Mouse (Mus musculus) hindbrain, embryonic 10.5 days (tissue): ENCODE measurements at regions not wholly inside any gene's neighbourhood (a gene's known extent, or its start where the extent isn't known, plus 50 kb on each side); places are given as distances from the start of the nearest gene placed in this dataset.
A peak's percentile ranks its signal among the peaks of the same experiment; 100 is the strongest.

Experiments
- DNase-seq: peaks from one replicate; pipeline ENCODE4 v3.0.0-alpha.2; 2017; ENCODE audit warnings: low spot score
- H3K27ac ChIP-seq: fragments of 300-500 bp; sonication (generic); 2 replicates; pipeline ENCODE4 v1.5.1; 2016; ENCODE audit warnings: mild to moderate bottlenecking, moderate library complexity
- H3K27me3 ChIP-seq: fragments of 300-500 bp; sonication (generic); 2 replicates; pipeline ENCODE4 v1.6.1; 2016; ENCODE audit warnings: mild to moderate bottlenecking; ENCODE audit not compliant: poor library complexity, insufficient read depth, severe bottlenecking
- H3K36me3 ChIP-seq: fragments of 300-500 bp; sonication (generic); 2 replicates; pipeline ENCODE4 v1.6.1; 2016; ENCODE audit warnings: mild to moderate bottlenecking, moderate library complexity
- H3K4me1 ChIP-seq: fragments of 300-500 bp; sonication (generic); replicated peaks from 2 replicates; pipeline ENCODE4 v1.6.1; 2016; ENCODE audit warnings: mild to moderate bottlenecking
- H3K4me3 ChIP-seq: fragments of 300-500 bp; sonication (generic); 2 replicates; pipeline ENCODE4 v1.5.1; 2016; ENCODE audit warnings: mild to moderate bottlenecking, moderate library complexity
- H3K9me3 ChIP-seq: fragments of 300-500 bp; sonication (generic); 2 replicates; pipeline ENCODE4 v1.6.1; 2016; ENCODE audit warnings: mild to moderate bottlenecking, moderate library complexity
- WGBS: fragments of 180-500 bp; shearing (Covaris S2); methylation state at CpG from one replicate; pipeline ENCODE4 v1.1.7; 2016; 5-methylcytosine and 5-hydroxymethylcytosine counted together

DNA sequence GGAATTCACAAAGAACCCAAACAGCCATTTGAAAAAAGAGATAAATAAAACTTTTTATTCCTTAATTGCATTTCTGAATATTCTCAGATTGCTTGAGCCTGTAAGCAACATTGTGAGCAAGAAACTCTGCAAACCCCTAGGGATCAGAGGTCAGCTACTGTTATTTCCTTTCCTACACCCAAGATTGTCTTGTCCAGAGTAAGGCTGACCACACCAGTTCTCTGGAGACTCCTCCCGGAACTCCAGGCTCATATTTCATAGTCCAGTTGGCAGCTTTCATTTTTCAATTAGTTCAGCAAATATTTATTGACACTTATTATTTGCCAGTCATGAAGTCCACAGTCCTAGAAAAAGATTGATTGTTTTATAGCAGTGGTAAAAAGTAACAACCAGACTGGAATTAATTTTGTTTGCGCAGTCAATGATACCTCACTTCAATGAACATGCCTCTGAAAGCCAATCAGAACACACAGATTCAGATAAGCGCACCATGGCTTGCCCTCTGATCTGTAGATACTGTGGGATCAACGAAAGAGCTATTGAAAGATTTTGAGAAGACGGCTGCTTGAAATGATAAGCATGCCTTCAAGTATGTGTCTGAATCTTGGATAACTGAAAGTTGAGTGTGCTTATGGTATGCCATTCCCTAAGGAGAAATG is 611.7 kb downstream of the Rapgef2 start:
- WGBS: 85% methylated on average over 5 of the region's 5 CpGs
- Histone ChIP-seq H3K9me3 (no peaks in the 10 kb centered on the region), H3K27me3 (no peaks in the 10 kb centered on the region), H3K36me3 (no peaks in the 10 kb centered on the region), H3K4me3 (no peak overlapping the region), H3K27ac (no peak overlapping the region), H3K4me1 (no peaks in the 10 kb centered on the region)
- DNase-seq: no peak

- H3K9me3 ChIP-seq: no peaks in the 10 kb centered on the region
- H3K36me3 ChIP-seq: no peaks in the 10 kb centered on the region
- H3K4me1 ChIP-seq: no peaks in the 10 kb centered on the region
- no peak overlapping the region for H3K27ac ChIP-seq
- H3K27me3 ChIP-seq: no peaks in the 10 kb centered on the region
- no peak for DNase-seq
- H3K4me3 ChIP-seq: no peak overlapping the region
Measured at GRCm38 (mm10) chr3:78668050-78668449, 618.3 kb downstream of the Rapgef2 start.

DNA sequence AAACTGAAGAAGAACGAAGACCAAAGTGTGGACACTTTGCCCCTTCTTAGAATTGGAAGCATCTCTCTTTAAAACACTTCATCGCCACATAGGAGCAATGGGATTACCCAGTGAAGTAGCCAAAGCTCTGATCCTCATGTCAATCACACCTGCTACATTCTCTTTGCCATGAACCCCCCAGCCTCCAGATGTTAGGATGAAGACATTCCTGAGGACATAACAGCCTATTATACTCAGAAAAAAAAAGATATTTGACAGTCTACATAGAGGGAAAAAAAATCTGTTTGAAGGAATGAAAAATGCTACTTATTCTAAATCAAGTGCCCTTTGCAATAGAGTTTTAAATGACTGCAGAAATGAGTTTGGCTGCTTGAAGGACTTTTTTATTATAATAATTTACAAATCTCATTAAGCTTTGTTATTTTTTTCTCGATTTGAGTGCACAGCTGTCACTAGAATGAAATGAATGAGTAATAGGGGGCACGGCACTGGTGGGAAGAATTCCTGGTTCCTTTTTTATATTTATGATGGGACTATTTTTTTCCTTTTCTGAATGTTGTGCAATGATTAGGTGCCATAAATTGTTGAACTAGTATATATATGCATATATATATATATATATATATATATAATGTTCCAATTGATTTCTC is 618.8 kb downstream of the Rapgef2 start:
- Histone ChIP-seq H3K4me1 (no peaks in the 10 kb centered on the region), H3K36me3 (no peaks in the 10 kb centered on the region), H3K27ac (no peak overlapping the region), H3K4me3 (no peak overlapping the region), H3K9me3 (no peaks in the 10 kb centered on the region), H3K27me3 (no peaks in the 10 kb centered on the region)
- WGBS: 82% methylated on average over 4 of the region's 4 CpGs
- no peak for DNase-seq

GRCm38 (mm10) chr3:78648115-78648514 is 638.2 kb downstream of the Rapgef2 start:
- H3K36me3 ChIP-seq: no peaks in the 10 kb centered on the region
- 92% methylated on average over 2 of the region's 2 CpGs for WGBS
- no peaks in the 10 kb centered on the region for H3K27me3 ChIP-seq
- no peak overlapping the region for H3K4me3 ChIP-seq
- no peak for DNase-seq
- no peaks in the 10 kb centered on the region for H3K9me3 ChIP-seq
- no peak overlapping the region for H3K27ac ChIP-seq
- no peaks in the 10 kb centered on the region for H3K4me1 ChIP-seq

DNA sequence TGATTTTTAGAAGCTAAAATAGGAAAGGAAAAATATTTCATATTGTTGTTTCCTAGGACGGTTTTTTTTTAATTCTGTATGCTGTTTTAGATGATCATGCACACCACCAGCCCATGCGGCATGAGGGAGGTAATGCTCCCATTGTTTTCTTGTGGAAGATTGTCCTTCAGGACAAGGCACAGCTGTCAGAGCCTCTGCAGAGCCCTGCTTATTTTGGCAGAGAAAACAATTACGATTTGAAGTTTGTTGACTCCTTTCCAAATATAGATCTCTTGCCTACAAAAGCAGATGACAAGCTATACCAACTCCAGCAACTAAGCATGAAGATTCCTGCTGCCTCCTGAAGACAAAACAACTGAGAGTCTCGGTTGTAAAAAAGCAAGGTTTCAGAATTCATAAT is 650.9 kb downstream of the Rapgef2 start:
- no peak overlapping the region for H3K27ac ChIP-seq
- no peak for DNase-seq
- 51% methylated on average over 4 of the region's 4 CpGs for WGBS
- H3K27me3 ChIP-seq: no peaks in the 10 kb centered on the region
- no peak overlapping the region for H3K4me3 ChIP-seq
- peaks cover 10% of the 10 kb centered on the region; the same call in 1 of the 2 replicates for H3K9me3 ChIP-seq
- peaks cover 4% of the 10 kb centered on the region; the same call in 1 of the 2 replicates for H3K4me1 ChIP-seq
- H3K36me3 ChIP-seq: no peaks in the 10 kb centered on the region

- Histone ChIP-seq H3K36me3 (no peaks in the 10 kb centered on the region), H3K27ac (no peak overlapping the region), H3K9me3 (no peaks in the 10 kb centered on the region), H3K4me1 (no peaks in the 10 kb centered on the region), H3K4me3 (no peak overlapping the region), H3K27me3 (no peaks in the 10 kb centered on the region)
- 45% methylated on average over 3 of the region's 3 CpGs for WGBS
- peak; percentile 15 for DNase-seq
Measured at GRCm38 (mm10) chr3:78618900-78619299, 667.4 kb downstream of the Rapgef2 start.

GRCm38 (mm10) chr3:78594718-78595236 is 691.5 kb downstream of the Rapgef2 start:
- WGBS: 23% methylated on average over 6 of the region's 6 CpGs
- DNase-seq: peak; percentile 55
- H3K36me3 ChIP-seq: no peaks in the 10 kb centered on the region
- no peak overlapping the region for H3K27ac ChIP-seq
- H3K4me1 ChIP-seq: peaks cover 11% of the 10 kb centered on the region
- H3K4me3 ChIP-seq: no peak overlapping the region
- H3K27me3 ChIP-seq: no peaks in the 10 kb centered on the region; the same call in 1 of the 2 replicates
- H3K9me3 ChIP-seq: no peaks in the 10 kb centered on the region

- Histone ChIP-seq H3K27me3 (no peaks in the 10 kb centered on the region; the same call in 1 of the 2 replicates), H3K36me3 (no peaks in the 10 kb centered on the region), H3K4me3 (no peak overlapping the region), H3K4me1 (peaks cover 11% of the 10 kb centered on the region), H3K27ac (no peak overlapping the region), H3K9me3 (no peaks in the 10 kb centered on the region)
- no peak for DNase-seq
- 76% methylated on average over 11 of the region's 11 CpGs for WGBS
Measured at GRCm38 (mm10) chr3:78594305-78594704, 692.0 kb downstream of the Rapgef2 start.

GRCm38 (mm10) chr3:78586639-78587038 is 699.7 kb downstream of the Rapgef2 start:
- Histone ChIP-seq H3K4me1 (no peaks in the 10 kb centered on the region), H3K4me3 (no peak overlapping the region), H3K9me3 (no peaks in the 10 kb centered on the region), H3K27ac (no peak overlapping the region), H3K36me3 (no peaks in the 10 kb centered on the region), H3K27me3 (no peaks in the 10 kb centered on the region)
- no peak for DNase-seq
- WGBS: 78% methylated on average over 1 of the region's 1 CpGs

- Histone ChIP-seq H3K4me3 (no peak overlapping the region), H3K36me3 (no peaks in the 10 kb centered on the region), H3K9me3 (no peaks in the 10 kb centered on the region), H3K4me1 (0 out of 2 replicates have a peak, but pooled peaks cover 3% of the 10 kb centered on the region), H3K27me3 (no peaks in the 10 kb centered on the region), H3K27ac (no peak overlapping the region)
- 14% methylated on average over 1 of the region's 1 CpGs for whole genome bisulfite sequencing
- peak; percentile 23 for DNase-seq
Measured at GRCm38 (mm10) chr3:78581868-78582267, 704.4 kb downstream of the Rapgef2 start.

- 62% methylated on average over 3 of the region's 3 CpGs for WGBS
- no peaks in the 10 kb centered on the region for H3K9me3 ChIP-seq
- no peak for DNase-seq
Measured at GRCm38 (mm10) chr3:78581100-78581499, 705.2 kb downstream of the Rapgef2 start.

DNA sequence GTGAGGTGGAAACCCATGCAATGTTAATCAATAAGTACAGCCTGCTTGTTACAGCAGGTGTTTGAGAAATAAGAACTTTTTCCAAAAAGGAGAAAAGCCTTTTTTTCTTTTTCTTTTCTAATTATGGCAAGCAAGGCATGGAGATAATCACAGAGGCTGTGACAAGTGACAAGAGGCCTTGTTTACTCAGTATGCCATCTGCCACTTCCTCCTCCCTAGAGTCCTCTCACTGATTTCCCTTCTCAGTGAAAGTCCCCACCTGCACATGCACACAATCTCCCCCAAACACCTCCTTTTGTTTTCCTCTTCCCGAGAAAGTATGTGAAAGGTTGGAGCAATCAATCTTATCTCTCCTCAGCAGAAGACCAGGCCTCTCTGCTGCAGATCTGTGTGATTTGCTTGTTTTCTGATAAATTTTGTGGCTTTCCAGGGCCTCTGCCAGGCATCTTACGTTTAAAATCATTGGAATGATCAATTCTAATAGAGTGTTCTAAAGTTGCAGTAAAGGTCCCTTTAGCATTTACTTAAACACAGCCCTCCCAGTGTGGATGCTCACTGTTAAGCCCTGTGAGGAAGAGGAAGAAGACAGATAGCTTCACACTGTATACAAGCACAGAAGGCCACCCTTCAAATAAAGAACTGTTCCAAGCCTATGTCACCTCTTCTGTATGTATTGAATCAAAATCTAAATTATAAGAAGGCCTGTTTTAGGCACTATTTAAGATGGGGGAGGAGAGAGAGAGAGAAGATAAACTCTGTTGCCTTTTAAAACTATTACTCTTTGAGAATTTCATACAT is 710.5 kb downstream of the Rapgef2 start:
- Histone ChIP-seq H3K4me3 (no peak overlapping the region), H3K4me1 (peaks cover 7% of the 10 kb centered on the region; the same call in 1 of the 2 replicates), H3K27me3 (no peaks in the 10 kb centered on the region), H3K36me3 (no peaks in the 10 kb centered on the region), H3K27ac (peak overlapping the region; percentile 29; the same call in 1 of the 2 replicates), H3K9me3 (peaks cover 4% of the 10 kb centered on the region; the same call in 1 of the 2 replicates)
- DNase-seq: no peak
- 38% methylated on average over 2 of the region's 2 CpGs for WGBS

More at GRCm38 (mm10) chr3:78581100-78581499, 705.2 kb downstream of the Rapgef2 start:
- H3K36me3 ChIP-seq: no peaks in the 10 kb centered on the region
- no peaks in the 10 kb centered on the region for H3K27me3 ChIP-seq
- H3K4me1 ChIP-seq: peaks cover 4% of the 10 kb centered on the region; the same call in 1 of the 2 replicates
- H3K4me3 ChIP-seq: no peak overlapping the region
- peak overlapping the region; percentile 12; the same call in 1 of the 2 replicates for H3K27ac ChIP-seq
